Mouse (Mus musculus) myocyte (in vitro differentiated cells): ENCODE measurements around the gene Gm45713. TPM values are rescaled to one million over a fixed set of nuclear protein-coding genes. Genes with fewer than 3 reads are reported as not detected.

Experiments used
- H3K27me3 ChIP-seq: one replicate; pipeline ENCODE4 v1.6.1; 2011; ENCODE audit not compliant: control insufficient read depth, insufficient read depth, insufficient read length
- H3K36me3 ChIP-seq: one replicate; pipeline ENCODE4 v1.6.1; 2011; ENCODE audit not compliant: control insufficient read depth, insufficient read depth
- H3K4me2 ChIP-seq: one replicate; pipeline ENCODE4 v1.6.1; 2011; ENCODE audit warnings: low read depth, control low read depth
- H3K4me3 ChIP-seq: one replicate; pipeline ENCODE4 v1.5.1; 2011; ENCODE audit warnings: mild to moderate bottlenecking, control low read depth, moderate library complexity
- H3K79me2 ChIP-seq: one replicate; pipeline ENCODE4 v1.6.1; 2011; ENCODE audit not compliant: control insufficient read depth, insufficient read depth
- H3ac ChIP-seq: one replicate; pipeline ENCODE4 v1.6.1; 2011; ENCODE audit not compliant: control insufficient read depth, insufficient read length
- CEBPB ChIP-seq: IDR thresholded peaks from 2 replicates; pipeline ENCODE4 v1.6.1; 2011; ENCODE audit warnings: mild to moderate bottlenecking, moderate library complexity; ENCODE audit not compliant: poor library complexity, insufficient read depth, severe bottlenecking
- E2F4 ChIP-seq: IDR thresholded peaks from one replicate; pipeline ENCODE4 v1.6.1; 2011; ENCODE audit warnings: mild to moderate bottlenecking, control low read depth, moderate library complexity; ENCODE audit not compliant: insufficient read depth
- MAX ChIP-seq: IDR thresholded peaks from one replicate; pipeline ENCODE4 v1.6.1; 2011; ENCODE audit warnings: low read depth, mild to moderate bottlenecking, control low read depth
- MYOD1 ChIP-seq, 3 experiments: IDR thresholded peaks; one replicate each; pipeline ENCODE4 v1.6.1; 2011; ENCODE audit warnings: control low read depth in 2 of 3, low read depth in 2 of 3, mild to moderate bottlenecking in 2 of 3, moderate library complexity in 1 of 3; ENCODE audit not compliant: insufficient read length in 2 of 3, control insufficient read depth in 1 of 3
- MYOG ChIP-seq, 3 experiments: IDR thresholded peaks; one replicate each; pipeline ENCODE4 v1.6.1; 2011; ENCODE audit warnings: control low read depth in 2 of 3, low read depth in 2 of 3, mild to moderate bottlenecking in 2 of 3; ENCODE audit not compliant: insufficient read length in 2 of 3, control insufficient read depth in 1 of 3, insufficient read depth in 1 of 3
- POLR2A ChIP-seq: IDR thresholded peaks from one replicate; pipeline ENCODE4 v1.6.1; 2011; ENCODE audit warnings: low read depth, mild to moderate bottlenecking, control low read depth, moderate library complexity; ENCODE audit not compliant: insufficient read length
- POLR2AphosphoS2 ChIP-seq: IDR thresholded peaks from one replicate; pipeline ENCODE4 v1.6.1; 2011; ENCODE audit warnings: low read depth, control low read depth; ENCODE audit not compliant: insufficient read length
- REST ChIP-seq: IDR thresholded peaks from one replicate; pipeline ENCODE4 v1.6.1; 2011; ENCODE audit warnings: mild to moderate bottlenecking, control low read depth, moderate library complexity; ENCODE audit not compliant: insufficient read depth, insufficient read length
- SRF ChIP-seq: IDR thresholded peaks from one replicate; pipeline ENCODE4 v1.6.1; 2011; ENCODE audit warnings: low read depth; ENCODE audit not compliant: control insufficient read depth, insufficient read length
- TCF12 ChIP-seq: IDR thresholded peaks from one replicate; pipeline ENCODE4 v1.6.1; 2011; ENCODE audit warnings: mild to moderate bottlenecking, control low read depth; ENCODE audit not compliant: poor library complexity, insufficient read depth, severe bottlenecking
- TCF3 ChIP-seq: IDR thresholded peaks from one replicate; pipeline ENCODE4 v1.6.1; 2011; ENCODE audit warnings: low read depth, control low read depth; ENCODE audit not compliant: insufficient read length
- USF1 ChIP-seq: IDR thresholded peaks from one replicate; pipeline ENCODE4 v1.6.1; 2011; ENCODE audit warnings: low read depth, mild to moderate bottlenecking, control low read depth, moderate library complexity
- polyA plus RNA-seq: library from polyadenylated mRNA; unstranded; fragments of >200 nt; fragmentation: generic; extraction: Trizol; gene quantifications from one replicate; pipeline ENCODE4 v1.2.1, GENCODE M21; 2012; ENCODE audit warnings: missing spikeins

Gm45713 gene
- polyA plus RNA-seq, 1 experiment = 3.6 TPM

GRCm38 (mm10) chr7:45102940-45103585 is 33.0 kb downstream of the Gm45713 start:
- TF ChIP-seq POLR2AphosphoS2 (no peak), E2F4 (no peak), TCF3 (no peak), MYOD1 (IDR thresholded peaks at IDR 0.05; ENCODE audit: control insufficient read depth in 1 of 3, insufficient read length in 2 of 3, low read depth in 2 of 3) (no peak), SRF (no peak), MYOG (IDR thresholded peaks at IDR 0.05; ENCODE audit: control insufficient read depth in 1 of 3, insufficient read depth in 1 of 3, insufficient read length in 2 of 3, low read depth in 2 of 3) (no peak), POLR2A (no peak), USF1 (peak; percentile 68)
- Histone ChIP-seq H3K4me2 (peak overlapping the region; percentile 82), H3ac (no peak overlapping the region), H3K36me3 (no peaks in the 10 kb centered on the region), H3K27me3 (no peaks in the 10 kb centered on the region), H3K4me3 (peak overlapping the region; percentile 22), H3K79me2 (no peaks in the 10 kb centered on the region)

GRCm38 (mm10) chr7:45102441-45102840 is 33.6 kb downstream of the Gm45713 start:
- Histone ChIP-seq H3K4me2 (peak overlapping the region; percentile 82), H3K79me2 (no peaks in the 10 kb centered on the region), H3K4me3 (peak overlapping the region; percentile 22), H3K36me3 (no peaks in the 10 kb centered on the region), H3ac (no peak overlapping the region), H3K27me3 (no peaks in the 10 kb centered on the region)
- TF ChIP-seq MAX (no peak), SRF (no peak), TCF3 (no peak), TCF12 (no peak), POLR2A (no peak), CEBPB (no peak), POLR2AphosphoS2 (no peak), MYOG (IDR thresholded peaks at IDR 0.05; ENCODE audit: control insufficient read depth in 1 of 3, insufficient read depth in 1 of 3, insufficient read length in 2 of 3, low read depth in 2 of 3) (no peak), E2F4 (no peak), REST (no peak), MYOD1 (IDR thresholded peaks at IDR 0.05; ENCODE audit: control insufficient read depth in 1 of 3, insufficient read length in 2 of 3, low read depth in 2 of 3) (no peak), USF1 (no peak)

- Histone ChIP-seq H3K4me2 (no peak overlapping the region), H3K4me3 (no peak overlapping the region), H3K79me2 (no peaks in the 10 kb centered on the region), H3ac (no peak overlapping the region), H3K27me3 (no peaks in the 10 kb centered on the region), H3K36me3 (no peaks in the 10 kb centered on the region)
- no peak for TF ChIP-seq CEBPB
- no peak for TF ChIP-seq MYOG (IDR thresholded peaks at IDR 0.05; ENCODE audit: control insufficient read depth in 1 of 3, insufficient read depth in 1 of 3, insufficient read length in 2 of 3, low read depth in 2 of 3)
- no peak for TF ChIP-seq E2F4
- TF ChIP-seq TCF12 = no peak
- TF ChIP-seq SRF = no peak
- TF ChIP-seq REST = no peak
- no peak for TF ChIP-seq POLR2A
- no peak for TF ChIP-seq POLR2AphosphoS2
- no peak for TF ChIP-seq MAX
- no peak for TF ChIP-seq TCF3
- TF ChIP-seq USF1 = no peak
- no peak for TF ChIP-seq MYOD1 (IDR thresholded peaks at IDR 0.05; ENCODE audit: control insufficient read depth in 1 of 3, insufficient read length in 2 of 3, low read depth in 2 of 3)
Measured at GRCm38 (mm10) chr7:45100046-45100445, 36.0 kb downstream of the Gm45713 start.

GRCm38 (mm10) chr7:45098541-45099240 is 37.3 kb downstream of the Gm45713 start:
- no peak overlapping the region for H3ac ChIP-seq
- H3K36me3 ChIP-seq = no peaks in the 10 kb centered on the region
- no peak overlapping the region for H3K4me2 ChIP-seq
- H3K79me2 ChIP-seq = no peaks in the 10 kb centered on the region
- TF ChIP-seq TCF12 = no peak
- TF ChIP-seq POLR2A = no peak
- no peak for TF ChIP-seq MAX
- TF ChIP-seq E2F4 = no peak
- TF ChIP-seq USF1 = no peak
- TF ChIP-seq MYOD1 (IDR thresholded peaks at IDR 0.05; ENCODE audit: control insufficient read depth in 1 of 3, insufficient read length in 2 of 3, low read depth in 2 of 3) = no peak
- TF ChIP-seq POLR2AphosphoS2 = no peak
- no peak for TF ChIP-seq CEBPB
- no peak for TF ChIP-seq MYOG (IDR thresholded peaks at IDR 0.05; ENCODE audit: control insufficient read depth in 1 of 3, insufficient read depth in 1 of 3, insufficient read length in 2 of 3, low read depth in 2 of 3)
- no peak for TF ChIP-seq SRF
- H3K27me3 ChIP-seq = no peaks in the 10 kb centered on the region
- H3K4me3 ChIP-seq = no peak overlapping the region
